Mouse (Mus musculus): ENCODE data around the gene Tekt4. TPM values are rescaled to one million over a fixed set of nuclear protein-coding genes. Genes with fewer than 3 reads are reported as not detected.

The Tekt4 gene
- polyA plus RNA-seq, 1 experiment from 2014 or later: 0.15 TPM

DNA sequence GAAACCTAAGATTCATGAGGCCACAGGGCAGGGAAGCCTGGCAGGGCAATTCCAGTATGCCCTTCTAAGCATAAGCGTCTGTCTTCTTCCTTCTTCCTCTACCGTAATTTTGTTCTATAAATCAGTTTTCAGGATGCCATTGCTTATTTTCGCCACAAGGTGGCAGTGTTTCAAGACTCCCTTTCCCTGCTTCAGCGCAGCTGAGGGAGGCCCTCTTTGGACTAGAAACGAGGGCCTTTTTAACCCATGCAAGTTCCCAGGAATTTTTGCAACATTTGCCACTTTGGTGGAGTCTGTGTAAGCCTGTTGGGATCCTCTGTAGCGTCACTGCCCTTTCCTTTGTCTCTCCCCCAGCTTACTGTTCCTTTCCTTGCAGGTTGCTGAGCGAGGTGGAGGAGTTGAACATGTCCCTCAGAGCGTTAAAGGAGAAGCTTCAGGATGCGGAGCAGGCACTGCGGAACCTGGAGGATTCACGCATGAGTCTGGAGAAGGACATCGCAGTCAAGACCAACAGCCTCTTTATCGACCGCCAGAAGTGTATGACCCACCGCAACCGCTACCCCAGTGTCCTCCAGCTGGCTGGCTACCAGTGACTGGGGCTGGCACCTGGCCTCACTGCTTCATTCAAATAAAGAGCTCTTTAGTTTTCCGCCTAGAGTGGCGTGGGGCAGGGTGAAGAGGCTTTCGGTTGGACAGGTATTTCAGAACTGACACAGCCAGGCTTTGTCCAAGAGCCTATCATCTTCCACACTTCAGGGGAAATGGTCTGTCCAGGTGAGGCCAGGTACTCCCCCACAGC is 21.7 kb downstream of the Tekt4 start:
- TF ChIP-seq EP300 (IDR thresholded peaks at IDR 0.05; ENCODE audit: low read depth) (no peak), CTCF (IDR thresholded peaks at IDR 0.05; ENCODE audit: low read depth) (peak; percentile 89)
- DNase-seq: peak; percentile 48

GRCm38 (mm10) chr17:25480152-25480551 is 25.7 kb downstream of the Tekt4 start:
- Histone ChIP-seq H3K27me3 (ENCODE audit: insufficient read depth, low read length) (0 out of 2 replicates have a peak, but pooled peaks cover 3% of the 10 kb centered on the region), H3K4me3 (ENCODE audit: low read depth, low read length) (no peak overlapping the region), H3K36me3 (replicated peaks; ENCODE audit: insufficient read depth, low read length) (no peaks in the 10 kb centered on the region), H3K27ac (ENCODE audit: low read depth) (no peak overlapping the region), H3K4me2 (ENCODE audit: low read depth, low read length) (no peak overlapping the region), H3K9me3 (ENCODE audit: low read length) (no peaks in the 10 kb centered on the region), H3K9ac (replicated peaks) (no peak overlapping the region), H3K4me1 (ENCODE audit: insufficient read depth) (no peaks in the 10 kb centered on the region)
- ATAC-seq: no peak
- TF ChIP-seq EP300 (IDR thresholded peaks at IDR 0.05; ENCODE audit: low read depth) (no peak), CTCF (IDR thresholded peaks at IDR 0.05; ENCODE audit: low read depth) (no peak)
- DNase-seq: no peak
- 59% methylated on average over 8 of the region's 8 CpGs for WGBS (ENCODE audit: insufficient replicate concordance)

More for the DNA sequence above, 21.7 kb downstream of the Tekt4 start:
- H3K9ac ChIP-seq (replicated peaks): no peak overlapping the region
- no peaks in the 10 kb centered on the region for H3K9me3 ChIP-seq (ENCODE audit: low read length)
- H3K36me3 ChIP-seq (replicated peaks; ENCODE audit: insufficient read depth, low read length): no peaks in the 10 kb centered on the region
- WGBS (ENCODE audit: insufficient replicate concordance): 39% methylated on average over 19 of the region's 19 CpGs
- no peak for ATAC-seq
- no peak overlapping the region for H3K4me2 ChIP-seq (ENCODE audit: low read depth, low read length)
- H3K27ac ChIP-seq (ENCODE audit: low read depth): no peak overlapping the region
- H3K4me3 ChIP-seq (ENCODE audit: low read depth, low read length): no peak overlapping the region
- no peaks in the 10 kb centered on the region for H3K27me3 ChIP-seq (ENCODE audit: insufficient read depth, low read length)
- peaks cover 3% of the 10 kb centered on the region; the same call in 1 of the 2 replicates for H3K4me1 ChIP-seq (ENCODE audit: insufficient read depth)

DNA sequence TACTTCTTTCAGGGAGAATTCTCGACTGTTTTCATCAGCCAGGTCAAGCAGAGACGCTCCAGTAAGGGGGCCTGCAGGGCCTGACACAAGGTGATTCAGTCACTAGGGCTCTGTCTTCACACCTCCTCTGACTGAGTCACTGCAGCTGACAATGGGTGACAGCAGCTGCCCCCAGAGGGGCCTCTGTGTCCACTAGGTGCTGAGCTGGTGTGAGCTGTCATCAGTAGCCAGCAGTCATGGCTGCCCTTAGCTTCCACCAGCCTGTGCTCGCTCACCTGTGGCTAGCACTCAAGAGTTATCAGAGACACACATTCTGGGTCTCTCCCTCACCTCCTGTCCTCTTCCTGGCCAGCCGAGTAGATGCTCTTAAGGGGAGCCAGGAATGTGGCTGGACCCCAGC is 26.4 kb downstream of the Tekt4 start:
- Histone ChIP-seq H3K27me3 (ENCODE audit: insufficient read depth, low read length) (0 out of 2 replicates have a peak, but pooled peaks cover 3% of the 10 kb centered on the region), H3K4me1 (ENCODE audit: insufficient read depth) (no peaks in the 10 kb centered on the region), H3K27ac (ENCODE audit: low read depth) (no peak overlapping the region), H3K9ac (replicated peaks) (no peak overlapping the region), H3K9me3 (ENCODE audit: low read length) (no peaks in the 10 kb centered on the region), H3K4me3 (ENCODE audit: low read depth, low read length) (no peak overlapping the region), H3K4me2 (ENCODE audit: low read depth, low read length) (no peak overlapping the region), H3K36me3 (replicated peaks; ENCODE audit: insufficient read depth, low read length) (no peaks in the 10 kb centered on the region)
- DNase-seq: no peak
- no peak for ATAC-seq
- no peak for TF ChIP-seq CTCF (IDR thresholded peaks at IDR 0.05; ENCODE audit: low read depth)
- no peak for TF ChIP-seq EP300 (IDR thresholded peaks at IDR 0.05; ENCODE audit: low read depth)
- WGBS (ENCODE audit: insufficient replicate concordance): 53% methylated on average over 4 of the region's 4 CpGs

GRCm38 (mm10) chr17:25482092-25482491 is 27.7 kb downstream of the Tekt4 start:
- H3K9me3 ChIP-seq (ENCODE audit: low read length): no peaks in the 10 kb centered on the region
- DNase-seq: no peak
- ATAC-seq: no peak
- no peaks in the 10 kb centered on the region for H3K4me1 ChIP-seq (ENCODE audit: insufficient read depth)
- 0 out of 2 replicates have a peak, but pooled peaks cover 3% of the 10 kb centered on the region for H3K27me3 ChIP-seq (ENCODE audit: insufficient read depth, low read length)
- no peak overlapping the region for H3K9ac ChIP-seq (replicated peaks)
- no peak overlapping the region for H3K4me2 ChIP-seq (ENCODE audit: low read depth, low read length)
- H3K4me3 ChIP-seq (ENCODE audit: low read depth, low read length): no peak overlapping the region
- TF ChIP-seq CTCF (IDR thresholded peaks at IDR 0.05; ENCODE audit: low read depth) (no peak), EP300 (IDR thresholded peaks at IDR 0.05; ENCODE audit: low read depth) (no peak)
- H3K36me3 ChIP-seq (replicated peaks; ENCODE audit: insufficient read depth, low read length): no peaks in the 10 kb centered on the region
- WGBS (ENCODE audit: insufficient replicate concordance): 75% methylated on average over 6 of the region's 6 CpGs
- no peak overlapping the region for H3K27ac ChIP-seq (ENCODE audit: low read depth)

DNA sequence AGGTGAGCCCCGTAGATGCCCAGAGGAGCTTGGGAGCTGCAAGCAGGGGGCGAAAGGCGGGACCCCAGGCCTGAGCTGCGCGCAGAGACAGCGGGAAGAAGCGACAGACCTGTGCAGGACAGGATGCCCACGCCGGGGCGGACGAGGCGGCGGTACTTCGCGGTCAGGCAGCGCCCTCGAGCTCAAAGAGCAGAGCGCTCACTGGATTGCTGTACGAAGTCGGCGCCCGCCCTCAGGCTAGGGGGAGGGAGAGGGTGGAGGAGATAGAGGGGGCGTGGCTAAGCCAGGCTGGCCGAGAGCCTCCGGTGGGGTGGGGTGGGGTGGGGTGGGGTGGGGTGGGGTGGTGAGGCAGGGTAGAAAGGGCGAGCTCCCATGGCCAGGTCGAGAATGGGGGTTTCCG is 42.6 kb downstream of the Tekt4 start, which contains the start of gene Sstr5:
TSS of gene Sstr5 (minus strand) at position 276 of the 400 bp plus-strand sequence.
- Histone ChIP-seq H3K36me3 (replicated peaks; ENCODE audit: insufficient read depth, low read length) (no peaks in the 10 kb centered on the region), H3K27me3 (ENCODE audit: insufficient read depth, low read length) (peaks cover 24% of the 10 kb centered on the region), H3K27ac (ENCODE audit: low read depth) (no peak within 1 kb of the TSS), H3K9me3 (ENCODE audit: low read length) (no peaks in the 10 kb centered on the region), H3K4me2 (ENCODE audit: low read depth, low read length) (no peak within 1 kb of the TSS), H3K4me3 (ENCODE audit: low read depth, low read length) (no peak within 1 kb of the TSS), H3K9ac (replicated peaks) (no peak within 1 kb of the TSS), H3K4me1 (ENCODE audit: insufficient read depth) (no peaks in the 10 kb centered on the region)
- TF ChIP-seq CTCF (IDR thresholded peaks at IDR 0.05; ENCODE audit: low read depth) (no peak), EP300 (IDR thresholded peaks at IDR 0.05; ENCODE audit: low read depth) (no peak)
- WGBS (ENCODE audit: insufficient replicate concordance): 3% methylated on average over 21 of the region's 28 CpGs
- ATAC-seq (no peak), DNase-seq (peak; percentile 28)

DNA sequence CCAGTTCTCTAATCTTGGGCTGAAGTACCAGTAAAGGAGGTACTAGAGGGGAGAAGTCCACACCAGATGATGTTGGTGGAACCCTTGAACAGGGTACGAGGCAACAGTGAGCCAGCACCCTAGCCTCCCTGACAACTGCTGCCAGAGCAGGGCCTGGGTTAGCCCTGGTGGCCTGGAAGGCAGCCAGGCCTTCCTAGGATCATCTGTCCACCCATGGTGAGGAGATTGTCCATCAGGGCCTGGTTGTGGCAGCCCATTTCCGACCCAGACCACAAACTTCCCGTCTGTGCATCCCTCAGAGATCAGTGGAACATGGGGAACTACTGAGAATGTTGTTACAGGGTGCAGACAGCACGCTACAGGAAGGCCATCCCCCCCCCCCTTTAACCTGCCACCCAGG is 48.2 kb downstream of the Tekt4 start:
- Histone ChIP-seq H3K4me2 (ENCODE audit: low read depth, low read length) (no peak overlapping the region), H3K9ac (replicated peaks) (no peak overlapping the region), H3K4me1 (ENCODE audit: insufficient read depth) (no peaks in the 10 kb centered on the region), H3K4me3 (ENCODE audit: low read depth, low read length) (no peak overlapping the region), H3K27ac (ENCODE audit: low read depth) (no peak overlapping the region), H3K27me3 (ENCODE audit: insufficient read depth, low read length) (peaks cover 2% of the 10 kb centered on the region; the same call in 1 of the 2 replicates), H3K9me3 (ENCODE audit: low read length) (no peaks in the 10 kb centered on the region), H3K36me3 (replicated peaks; ENCODE audit: insufficient read depth, low read length) (no peaks in the 10 kb centered on the region)
- no peak for ATAC-seq
- WGBS (ENCODE audit: insufficient replicate concordance): 36% methylated on average over 4 of the region's 4 CpGs
- TF ChIP-seq CTCF (IDR thresholded peaks at IDR 0.05; ENCODE audit: low read depth) (no peak), EP300 (IDR thresholded peaks at IDR 0.05; ENCODE audit: low read depth) (no peak)
- no peak for DNase-seq

Data from liver, postnatal 0 days (tissue).